Mouse (Mus musculus) erythroblast, embryonic 14.5 days (primary cell): ENCODE data around the gene Relt.
"Not testable (repeated sequence)": the region's sequence is repeated elsewhere in the genome, so short reads cannot be mapped to it uniquely, and the experiment has no call there.

ENCODE experiments used
- GATA1 ChIP-seq: IDR thresholded peaks from 2 replicates; pipeline ENCODE4 v1.6.1; 2012; ENCODE audit warnings: low read length, inconsistent platforms, mixed read lengths
- TAL1 ChIP-seq: IDR thresholded peaks from 3 replicates; pipeline ENCODE4 v1.6.1; 2012; ENCODE audit warnings: low read length, inconsistent platforms, mixed read lengths

DNA sequence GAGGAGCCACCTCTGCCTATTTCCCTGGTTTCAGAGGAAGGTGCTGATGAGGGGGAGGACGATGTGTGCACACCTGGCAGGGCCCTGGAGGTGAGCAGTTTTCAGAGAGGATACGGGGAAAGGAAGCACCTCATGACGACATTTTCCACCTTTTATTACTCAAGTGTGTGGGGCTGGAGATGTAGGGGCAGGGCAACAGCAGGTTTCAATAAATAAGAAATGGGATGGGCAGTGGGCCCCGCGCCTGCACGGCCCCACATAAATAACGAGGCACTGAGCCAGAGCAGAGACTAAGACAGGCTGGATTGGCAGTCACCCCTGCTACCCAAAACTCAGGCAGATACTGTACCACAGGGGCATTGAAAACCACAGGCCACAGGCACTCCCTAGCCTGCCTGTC is 17.2 kb downstream of the Relt start:
- TF ChIP-seq GATA1, TAL1: not testable (repeated sequence)
